Mouse (Mus musculus): ENCODE results near the gene Dnajc4. TPM values are rescaled to one million over a fixed set of nuclear protein-coding genes. Genes with fewer than 3 reads are reported as not detected.
A peak's percentile ranks its signal among the peaks of the same experiment; 100 is the strongest.

The Dnajc4 gene
- polyA plus RNA-seq, 1 experiment from 2014 or later: 28.5 TPM

DNA sequence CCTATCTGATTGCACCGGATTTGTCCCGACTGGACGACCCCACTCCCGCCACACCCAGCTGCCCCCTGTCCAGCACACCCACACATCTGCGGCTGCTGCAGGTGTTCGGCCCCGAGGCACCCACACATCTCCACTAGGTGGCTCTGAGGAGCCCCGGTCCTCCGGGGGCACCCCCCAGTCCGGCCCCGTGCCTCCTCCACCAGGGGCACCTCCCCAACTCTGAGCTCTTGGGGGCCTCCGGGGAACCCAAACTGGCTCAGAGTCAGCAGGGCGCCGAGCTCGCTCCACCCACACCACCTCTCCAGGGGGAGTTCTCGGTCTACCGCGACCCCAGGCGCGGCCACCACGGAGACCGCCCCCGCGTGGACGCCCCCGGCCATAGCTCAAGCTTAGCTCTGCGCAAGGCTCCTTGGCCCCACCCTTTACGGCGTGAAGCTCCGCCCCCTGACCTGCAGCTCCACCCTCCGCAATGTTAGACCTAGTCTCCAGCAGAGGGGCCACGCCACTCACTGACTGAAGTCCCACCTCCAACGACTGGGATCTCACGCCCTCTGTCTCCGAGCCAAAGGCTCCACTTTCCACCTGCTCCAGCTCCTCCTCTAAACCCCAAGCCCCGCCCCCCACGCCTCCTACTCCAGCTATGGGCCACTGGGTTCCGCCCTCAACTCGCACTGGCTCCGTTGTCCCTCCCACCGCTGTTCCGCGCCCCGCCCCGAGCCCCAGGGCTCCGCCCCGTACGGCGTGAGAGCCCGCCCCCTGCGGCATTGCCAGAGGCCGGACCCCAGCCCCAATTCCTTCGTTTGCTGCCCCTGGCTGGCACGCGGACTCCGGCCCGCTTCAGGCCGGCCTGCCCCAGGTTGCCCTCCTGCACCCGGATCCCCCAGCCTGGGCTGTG is 12.6 kb downstream of the Dnajc4 start:
- no peaks in the 10 kb centered on the region for H3K9me3 ChIP-seq (ENCODE audit: control insufficient read depth, low read length)
- peaks cover 21% of the 10 kb centered on the region for H3K36me3 ChIP-seq (ENCODE audit: control insufficient read depth, insufficient read depth, low read length)
- under 1% methylated on average over 56 of the region's 59 CpGs for WGBS
- peak overlapping the region; percentile 89 for H3K27ac ChIP-seq (ENCODE audit: low read depth, low read length)
- no peaks in the 10 kb centered on the region for H3K27me3 ChIP-seq (ENCODE audit: control insufficient read depth, insufficient read depth, low read length)
- peak overlapping the region; percentile 73 for H3K4me2 ChIP-seq (ENCODE audit: low read depth, low read length)
- ATAC-seq (ENCODE audit: low read depth): peak; percentile 80
- H3K4me1 ChIP-seq (ENCODE audit: control insufficient read depth, insufficient read depth, low read length): peaks cover 31% of the 10 kb centered on the region
- peak overlapping the region; percentile 64 for H3K9ac ChIP-seq (replicated peaks; ENCODE audit: low read depth, low read length)
- peak overlapping the region; percentile 47 for H3K4me3 ChIP-seq (ENCODE audit: low read depth, low read length)

DNA sequence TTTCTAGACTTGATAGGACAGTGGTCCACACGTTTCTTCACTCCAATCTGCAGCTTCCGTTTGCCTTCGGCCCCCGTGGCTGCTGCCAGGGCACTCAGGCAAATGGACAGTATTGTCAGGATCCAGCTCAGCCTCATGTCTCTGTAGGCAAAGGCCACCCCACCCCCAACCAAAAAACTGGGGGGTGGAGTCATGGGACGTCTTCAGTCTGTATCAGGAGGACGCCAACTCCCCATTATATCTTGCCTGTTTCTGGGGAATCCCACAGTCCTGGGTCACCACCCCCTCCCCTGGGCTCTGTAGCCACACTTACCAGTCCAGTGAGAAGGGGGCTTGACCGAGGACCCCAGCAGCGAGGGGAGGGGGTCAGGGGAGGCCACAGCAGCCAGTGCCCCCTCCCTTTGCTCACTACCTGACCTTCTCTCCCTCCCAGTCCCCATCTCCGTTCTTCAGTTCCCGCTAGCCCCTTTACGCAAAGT is 13.3 kb downstream of the Dnajc4 start:
- Histone ChIP-seq H3K9me3 (ENCODE audit: control insufficient read depth, low read length) (no peaks in the 10 kb centered on the region), H3K9ac (replicated peaks; ENCODE audit: low read depth, low read length) (peak overlapping the region; percentile 64), H3K36me3 (ENCODE audit: control insufficient read depth, insufficient read depth, low read length) (peaks cover 21% of the 10 kb centered on the region), H3K27ac (ENCODE audit: low read depth, low read length) (peak overlapping the region; percentile 89), H3K4me2 (ENCODE audit: low read depth, low read length) (peak overlapping the region; percentile 73), H3K27me3 (ENCODE audit: control insufficient read depth, insufficient read depth, low read length) (no peaks in the 10 kb centered on the region), H3K4me3 (ENCODE audit: low read depth, low read length) (peak overlapping the region; percentile 47), H3K4me1 (ENCODE audit: control insufficient read depth, insufficient read depth, low read length) (peaks cover 31% of the 10 kb centered on the region)
- ATAC-seq (ENCODE audit: low read depth): no peak
- WGBS: 12% methylated on average over 11 of the region's 11 CpGs

- no peak overlapping the region for H3K27ac ChIP-seq (ENCODE audit: low read depth, low read length)
- ATAC-seq (ENCODE audit: low read depth): no peak
- peak overlapping the region; percentile 47 for H3K4me3 ChIP-seq (ENCODE audit: low read depth, low read length)
- H3K27me3 ChIP-seq (ENCODE audit: control insufficient read depth, insufficient read depth, low read length): no peaks in the 10 kb centered on the region
- H3K4me1 ChIP-seq (ENCODE audit: control insufficient read depth, insufficient read depth, low read length): peaks cover 33% of the 10 kb centered on the region
- 52% methylated on average over 3 of the region's 3 CpGs for WGBS
- H3K9ac ChIP-seq (replicated peaks; ENCODE audit: low read depth, low read length): peak overlapping the region; percentile 64; the same call in 1 of the 2 replicates
- peaks cover 21% of the 10 kb centered on the region for H3K36me3 ChIP-seq (ENCODE audit: control insufficient read depth, insufficient read depth, low read length)
- peak overlapping the region; percentile 73 for H3K4me2 ChIP-seq (ENCODE audit: low read depth, low read length)
- H3K9me3 ChIP-seq (ENCODE audit: control insufficient read depth, low read length): no peaks in the 10 kb centered on the region
Measured at GRCm38 (mm10) chr19:6978639-6978974, 13.8 kb downstream of the Dnajc4 start.

DNA sequence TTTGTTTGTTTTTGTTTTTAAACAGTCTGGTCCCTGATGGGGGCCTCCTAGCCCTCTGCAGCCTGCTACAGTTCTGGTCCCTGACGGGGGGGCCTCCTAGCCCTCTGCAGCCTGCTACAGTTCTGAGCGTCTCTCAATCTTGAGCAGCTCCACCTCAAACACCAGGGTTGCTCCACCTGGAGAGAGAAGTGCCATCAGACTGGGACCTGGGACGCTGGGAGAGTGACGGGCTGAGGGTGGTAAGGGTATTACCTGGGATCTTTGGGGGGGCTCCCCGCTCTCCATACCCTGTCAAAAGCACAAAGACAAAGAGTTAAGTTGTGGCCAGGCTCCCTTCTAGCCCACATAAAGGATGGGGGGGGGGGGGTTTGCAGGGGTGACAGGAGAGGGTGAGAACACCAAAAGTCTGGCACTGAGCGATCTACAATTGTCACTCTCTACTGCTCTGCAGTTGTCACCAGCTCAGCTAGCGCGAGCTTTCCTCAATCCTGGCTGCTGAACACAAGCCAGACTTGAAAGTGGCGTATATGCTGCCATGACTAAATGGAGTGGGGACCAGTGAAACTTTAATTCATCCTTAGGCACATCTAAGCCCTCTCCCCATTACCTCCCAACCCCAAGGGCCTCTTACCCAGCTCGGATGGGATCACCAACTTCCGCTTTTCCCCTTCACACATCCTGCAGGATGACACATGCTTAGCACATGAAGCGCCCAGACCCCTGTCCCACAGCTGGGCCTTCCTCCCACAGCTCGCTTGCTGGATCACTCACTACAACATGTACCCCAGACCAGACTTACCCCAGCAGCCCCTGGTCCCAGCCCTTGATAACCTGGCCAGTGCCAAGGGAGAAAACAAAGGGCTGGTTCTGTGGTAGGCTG is 14.4 kb downstream of the Dnajc4 start:
- Histone ChIP-seq H3K27me3 (ENCODE audit: control insufficient read depth, insufficient read depth, low read length) (no peaks in the 10 kb centered on the region), H3K4me1 (ENCODE audit: control insufficient read depth, insufficient read depth, low read length) (peaks cover 33% of the 10 kb centered on the region), H3K27ac (ENCODE audit: low read depth, low read length) (no peak overlapping the region), H3K9me3 (ENCODE audit: control insufficient read depth, low read length) (no peaks in the 10 kb centered on the region), H3K9ac (replicated peaks; ENCODE audit: low read depth, low read length) (peak overlapping the region; percentile 64; the same call in 1 of the 2 replicates), H3K36me3 (ENCODE audit: control insufficient read depth, insufficient read depth, low read length) (peaks cover 21% of the 10 kb centered on the region), H3K4me2 (ENCODE audit: low read depth, low read length) (peak overlapping the region; percentile 73), H3K4me3 (ENCODE audit: low read depth, low read length) (peak overlapping the region; percentile 47; the same call in 1 of the 2 replicates)
- WGBS: 89% methylated on average over 13 of the region's 13 CpGs
- no peak for ATAC-seq (ENCODE audit: low read depth)

DNA sequence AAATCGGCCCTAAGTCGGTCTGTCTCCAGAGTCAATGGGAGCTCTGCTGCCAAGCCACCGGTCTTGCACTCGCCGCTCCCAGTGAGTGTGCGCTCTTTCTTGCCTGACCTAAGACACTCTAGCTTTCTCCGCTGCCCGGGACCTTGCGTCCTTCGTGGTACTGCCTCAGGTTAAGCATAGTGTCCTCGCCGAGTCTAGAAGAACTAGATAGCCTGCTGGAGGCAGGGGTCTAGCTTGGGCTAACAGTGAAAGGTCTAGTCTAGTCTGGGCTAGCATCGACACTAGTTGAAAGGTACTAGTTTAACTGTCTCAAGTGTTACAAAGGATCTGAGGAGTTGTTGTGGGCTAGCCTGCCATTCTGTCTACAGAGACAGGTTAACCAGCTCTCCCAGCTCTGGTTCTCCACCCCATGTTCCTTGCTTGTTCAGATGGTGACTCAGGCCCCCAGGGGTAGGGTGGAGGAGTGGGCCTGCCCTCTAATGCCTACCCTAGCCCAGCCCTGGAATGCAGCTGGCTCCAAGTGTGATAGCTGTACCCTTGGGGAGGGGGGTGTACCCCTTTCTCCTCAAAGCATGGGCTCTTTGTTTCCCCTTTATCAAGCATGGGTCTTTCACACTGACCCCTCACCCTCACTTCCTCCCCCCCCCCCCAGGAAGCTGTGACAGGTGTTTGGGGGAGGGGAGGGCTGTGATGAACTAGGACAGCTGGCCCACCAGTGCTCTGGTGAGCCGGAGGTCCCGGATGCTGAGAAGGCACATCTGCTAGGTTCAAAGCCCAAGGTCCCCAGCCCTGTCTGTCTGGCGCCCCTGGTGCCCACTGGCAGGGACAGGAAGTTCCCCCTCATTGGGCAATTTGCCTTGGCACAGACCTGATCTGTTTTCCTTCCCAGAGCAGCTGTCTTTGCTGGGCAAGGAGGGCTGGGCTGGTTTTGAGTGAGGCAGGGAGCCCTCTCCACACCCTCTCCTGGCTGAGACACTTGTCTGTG is 16.5 kb downstream of the Dnajc4 start, which contains the start of gene Plcb3:
Gene Plcb3, minus strand, starts transcription at position 934 of the 985 bp plus-strand sequence.
- no peaks in the 10 kb centered on the region for H3K27me3 ChIP-seq (ENCODE audit: control insufficient read depth, insufficient read depth, low read length)
- WGBS: under 1% methylated on average over 16 of the region's 16 CpGs
- peak within 1 kb of the TSS; percentile 90 for H3K4me2 ChIP-seq (ENCODE audit: low read depth, low read length)
- H3K27ac ChIP-seq (ENCODE audit: low read depth, low read length): peak within 1 kb of the TSS; percentile 92
- H3K4me1 ChIP-seq (ENCODE audit: control insufficient read depth, insufficient read depth, low read length): peaks cover 30% of the 10 kb centered on the region
- peak within 1 kb of the TSS; percentile 81 for H3K9ac ChIP-seq (replicated peaks; ENCODE audit: low read depth, low read length)
- H3K4me3 ChIP-seq (ENCODE audit: low read depth, low read length): peak within 1 kb of the TSS; percentile 78
- no peaks in the 10 kb centered on the region for H3K9me3 ChIP-seq (ENCODE audit: control insufficient read depth, low read length)
- peaks cover 14% of the 10 kb centered on the region for H3K36me3 ChIP-seq (ENCODE audit: control insufficient read depth, insufficient read depth, low read length)
- no peak for ATAC-seq (ENCODE audit: low read depth)

- H3K27me3 ChIP-seq (ENCODE audit: control insufficient read depth, insufficient read depth, low read length): no peaks in the 10 kb centered on the region
- peak within 1 kb of the TSS; percentile 81 for H3K9ac ChIP-seq (replicated peaks; ENCODE audit: low read depth, low read length)
- peaks cover 14% of the 10 kb centered on the region for H3K36me3 ChIP-seq (ENCODE audit: control insufficient read depth, insufficient read depth, low read length)
- peak within 1 kb of the TSS; percentile 90 for H3K4me2 ChIP-seq (ENCODE audit: low read depth, low read length)
- ATAC-seq (ENCODE audit: low read depth): peak; percentile 60
- H3K27ac ChIP-seq (ENCODE audit: low read depth, low read length): peak within 1 kb of the TSS; percentile 92
- H3K4me1 ChIP-seq (ENCODE audit: control insufficient read depth, insufficient read depth, low read length): peaks cover 34% of the 10 kb centered on the region
- H3K9me3 ChIP-seq (ENCODE audit: control insufficient read depth, low read length): no peaks in the 10 kb centered on the region
- H3K4me3 ChIP-seq (ENCODE audit: low read depth, low read length): peak within 1 kb of the TSS; percentile 78
- WGBS: 2% methylated on average over 65 of the region's 84 CpGs
Measured at GRCm38 (mm10) chr19:6974211-6975205, 17.9 kb downstream of the Dnajc4 start, which contains the start of gene Ppp1r14b. TSS of gene Ppp1r14b (plus strand) at chr19:6974968.

GRCm38 (mm10) chr19:6973581-6974190 is 18.7 kb downstream of the Dnajc4 start:
- Histone ChIP-seq H3K9ac (replicated peaks; ENCODE audit: low read depth, low read length) (peak overlapping the region; percentile 81; the same call in 1 of the 2 replicates), H3K4me1 (ENCODE audit: control insufficient read depth, insufficient read depth, low read length) (peaks cover 26% of the 10 kb centered on the region), H3K36me3 (ENCODE audit: control insufficient read depth, insufficient read depth, low read length) (peaks cover 14% of the 10 kb centered on the region), H3K9me3 (ENCODE audit: control insufficient read depth, low read length) (no peaks in the 10 kb centered on the region), H3K27ac (ENCODE audit: low read depth, low read length) (peak overlapping the region; percentile 92; the same call in 1 of the 2 replicates), H3K4me2 (ENCODE audit: low read depth, low read length) (peak overlapping the region; percentile 57), H3K4me3 (ENCODE audit: low read depth, low read length) (peak overlapping the region; percentile 78), H3K27me3 (ENCODE audit: control insufficient read depth, insufficient read depth, low read length) (no peaks in the 10 kb centered on the region; the same call in 1 of the 2 replicates)
- ATAC-seq (ENCODE audit: low read depth): no peak
- WGBS: 33% methylated on average over 12 of the region's 12 CpGs

All from neural tube, embryonic 14.5 days (tissue).